Mouse (Mus musculus): ENCODE results near the gene Olfr812.
"Not testable (repeated sequence)": the region's sequence is repeated elsewhere in the genome, so short reads cannot be mapped to it uniquely, and the experiment has no call there.

The Olfr812 gene

GRCm38 (mm10) chr10:129845994-129846393, at the start of gene Olfr812:
Gene Olfr812, minus strand, starts transcription at chr10:129846094.
- no peak for DNase-seq (ENCODE audit: low read depth, low spot score)

- DNase-seq (ENCODE audit: low read depth, low spot score), result no peak
Measured at GRCm38 (mm10) chr10:129885934-129886333, 40.0 kb upstream of the Olfr812 start.

GRCm38 (mm10) chr10:129885496-129885895, 39.6 kb upstream of the Olfr812 start:
- not testable (repeated sequence) for DNase-seq (ENCODE audit: low read depth, low spot score)

GRCm38 (mm10) chr10:129879751-129880150, 33.9 kb upstream of the Olfr812 start, which contains the start of gene Olfr814:
Gene Olfr814, minus strand, starts transcription at chr10:129879851.
- not testable (repeated sequence) for DNase-seq (ENCODE audit: low read depth, low spot score)

- DNase-seq (ENCODE audit: low read depth, low spot score), result no peak
Measured at GRCm38 (mm10) chr10:129855067-129855466, 9.2 kb upstream of the Olfr812 start, which contains the start of gene Olfr813. Gene Olfr813, plus strand, starts transcription at chr10:129855367.

GRCm38 (mm10) chr10:129847343-129847742, 1.4 kb upstream of the Olfr812 start:
- peak; percentile 59 for DNase-seq (ENCODE audit: low read depth, low spot score)

- DNase-seq (ENCODE audit: low read depth, low spot score), result no peak
Measured at GRCm38 (mm10) chr10:129804296-129804695, 41.6 kb downstream of the Olfr812 start, which contains the start of gene Olfr811. Gene Olfr811, minus strand, starts transcription at chr10:129804396.

GRCm38 (mm10) chr10:129794817-129795216, 51.1 kb downstream of the Olfr812 start, which contains the start of gene Olfr810:
Gene Olfr810, minus strand, starts transcription at chr10:129794917.
- no peak for DNase-seq (ENCODE audit: low read depth, low spot score)

All from ZHBTc4 (cell line).